Mouse (Mus musculus): Measurements from ENCODE around the gene Mxi1.

GRCm38 (mm10) chr19:53373570-53373969, 63.3 kb downstream of the Mxi1 start:
- TF ChIP-seq CTCF (IDR thresholded peaks at IDR 0.05; ENCODE audit: borderline replicate concordance, insufficient read depth, low read length) (no peak), POLR2A (IDR thresholded peaks at IDR 0.05; ENCODE audit: low read depth, low read length) (no peak)
